Mouse (Mus musculus): ENCODE results near the gene Pbx2. TPM values are rescaled to one million over a fixed set of nuclear protein-coding genes. Genes with fewer than 3 reads are reported as not detected.
A peak's percentile ranks its signal among the peaks of the same experiment; 100 is the strongest.
"Not testable (repeated sequence)": the region's sequence is repeated elsewhere in the genome, so short reads cannot be mapped to it uniquely, and the experiment has no call there.

Gene Pbx2
- polyA plus RNA-seq (2015; fragmentation: Nextera tagmentation; extraction: Ambion mirVana): 7.0 and 7.3 TPM in 2 replicates

GRCm38 (mm10) chr17:34591029-34591993 is at the start of gene Pbx2:
TSS of gene Pbx2 (plus strand) at chr17:34591266.
- Histone ChIP-seq H3K9ac (peak within 1 kb of the TSS; percentile 100), H3K27me3 (replicated peaks) (no peaks in the 10 kb centered on the region), H3K9me3 (no peaks in the 10 kb centered on the region), H3K4me3 (peak within 1 kb of the TSS; percentile 92), H3K27ac (replicated peaks) (peak within 1 kb of the TSS; percentile 98), H3K4me1 (peaks cover 77% of the 10 kb centered on the region), H3K4me2 (peak within 1 kb of the TSS; percentile 91), H3K36me3 (peaks cover 25% of the 10 kb centered on the region)
- ATAC-seq (ENCODE audit: extremely low read depth, insufficient number of reproducible peaks, low FRiP score, low TSS enrichment): no peak
- 7% methylated on average over 21 of the region's 21 CpGs for WGBS

- not testable (repeated sequence) for H3K9me3 ChIP-seq; H3K36me3 ChIP-seq; H3K9ac ChIP-seq; H3K4me2 ChIP-seq; H3K4me1 ChIP-seq; H3K27ac ChIP-seq (replicated peaks); H3K4me3 ChIP-seq; H3K27me3 ChIP-seq (replicated peaks); ATAC-seq (ENCODE audit: extremely low read depth, insufficient number of reproducible peaks, low FRiP score, low TSS enrichment)
- WGBS: 91% methylated on average over 13 of the region's 13 CpGs
These were observed 47.5 kb upstream of the Pbx2 start for GRCm38 (mm10) chr17:34543567-34543966.

- H3K27ac ChIP-seq (replicated peaks): no peak overlapping the region
- WGBS: 96% methylated on average over 1 of the region's 1 CpGs
- no peaks in the 10 kb centered on the region for H3K9me3 ChIP-seq
- no peak overlapping the region for H3K4me2 ChIP-seq
- no peak overlapping the region for H3K9ac ChIP-seq
- no peak overlapping the region for H3K4me3 ChIP-seq
- no peak for ATAC-seq (ENCODE audit: extremely low read depth, insufficient number of reproducible peaks, low FRiP score, low TSS enrichment)
- H3K4me1 ChIP-seq: no peaks in the 10 kb centered on the region
- no peaks in the 10 kb centered on the region for H3K27me3 ChIP-seq (replicated peaks)
- no peaks in the 10 kb centered on the region for H3K36me3 ChIP-seq
These were observed 44.3 kb upstream of the Pbx2 start for GRCm38 (mm10) chr17:34546797-34547196.

- Histone ChIP-seq H3K27me3 (replicated peaks) (no peaks in the 10 kb centered on the region), H3K4me1 (no peaks in the 10 kb centered on the region), H3K27ac (replicated peaks) (no peak overlapping the region), H3K4me3 (no peak overlapping the region), H3K9me3 (no peaks in the 10 kb centered on the region), H3K36me3 (no peaks in the 10 kb centered on the region), H3K4me2 (no peak overlapping the region), H3K9ac (no peak overlapping the region)
- 77% methylated on average over 4 of the region's 4 CpGs for WGBS
- no peak for ATAC-seq (ENCODE audit: extremely low read depth, insufficient number of reproducible peaks, low FRiP score, low TSS enrichment)
These were observed 43.5 kb upstream of the Pbx2 start for GRCm38 (mm10) chr17:34547601-34548000.

GRCm38 (mm10) chr17:34549156-34549555 is 41.9 kb upstream of the Pbx2 start:
- 87% methylated on average over 3 of the region's 3 CpGs for WGBS
- H3K9ac ChIP-seq: no peak overlapping the region

GRCm38 (mm10) chr17:34549843-34550242 is 41.2 kb upstream of the Pbx2 start:
- no peak for ATAC-seq (ENCODE audit: extremely low read depth, insufficient number of reproducible peaks, low FRiP score, low TSS enrichment)

More at GRCm38 (mm10) chr17:34549156-34549555, 41.9 kb upstream of the Pbx2 start:
- Histone ChIP-seq H3K4me3 (no peak overlapping the region), H3K4me2 (no peak overlapping the region), H3K9me3 (no peaks in the 10 kb centered on the region), H3K27me3 (replicated peaks) (no peaks in the 10 kb centered on the region), H3K36me3 (no peaks in the 10 kb centered on the region), H3K4me1 (no peaks in the 10 kb centered on the region), H3K27ac (replicated peaks) (no peak overlapping the region)
- ATAC-seq (ENCODE audit: extremely low read depth, insufficient number of reproducible peaks, low FRiP score, low TSS enrichment): no peak

GRCm38 (mm10) chr17:34555483-34555882 is 35.6 kb upstream of the Pbx2 start:
- Histone ChIP-seq H3K4me2 (no peak overlapping the region), H3K9me3 (no peaks in the 10 kb centered on the region), H3K36me3 (no peaks in the 10 kb centered on the region), H3K4me1 (no peaks in the 10 kb centered on the region), H3K27me3 (replicated peaks) (no peaks in the 10 kb centered on the region; the same call in 1 of the 2 replicates), H3K27ac (replicated peaks) (no peak overlapping the region), H3K4me3 (no peak overlapping the region), H3K9ac (no peak overlapping the region)
- WGBS: 20% methylated on average over 5 of the region's 5 CpGs
- no peak for ATAC-seq (ENCODE audit: extremely low read depth, insufficient number of reproducible peaks, low FRiP score, low TSS enrichment)

More at GRCm38 (mm10) chr17:34549843-34550242, 41.2 kb upstream of the Pbx2 start:
- no peaks in the 10 kb centered on the region for H3K27me3 ChIP-seq (replicated peaks)
- no peak overlapping the region for H3K4me2 ChIP-seq
- H3K9me3 ChIP-seq: no peaks in the 10 kb centered on the region
- 63% methylated on average over 2 of the region's 2 CpGs for WGBS
- no peak overlapping the region for H3K9ac ChIP-seq
- no peaks in the 10 kb centered on the region for H3K4me1 ChIP-seq
- no peak overlapping the region for H3K4me3 ChIP-seq
- no peak overlapping the region for H3K27ac ChIP-seq (replicated peaks)
- H3K36me3 ChIP-seq: no peaks in the 10 kb centered on the region

GRCm38 (mm10) chr17:34556406-34556805 is 34.7 kb upstream of the Pbx2 start:
- Histone ChIP-seq H3K4me3 (no peak overlapping the region), H3K36me3 (no peaks in the 10 kb centered on the region), H3K9me3 (no peaks in the 10 kb centered on the region), H3K9ac (no peak overlapping the region), H3K4me1 (no peaks in the 10 kb centered on the region), H3K27me3 (replicated peaks) (no peaks in the 10 kb centered on the region; the same call in 1 of the 2 replicates), H3K27ac (replicated peaks) (no peak overlapping the region), H3K4me2 (no peak overlapping the region)
- no peak for ATAC-seq (ENCODE audit: extremely low read depth, insufficient number of reproducible peaks, low FRiP score, low TSS enrichment)
- WGBS: 63% methylated on average over 8 of the region's 8 CpGs

GRCm38 (mm10) chr17:34557411-34557810 is 33.7 kb upstream of the Pbx2 start:
- ATAC-seq (ENCODE audit: extremely low read depth, insufficient number of reproducible peaks, low FRiP score, low TSS enrichment): no peak
- H3K9ac ChIP-seq: no peak overlapping the region
- H3K36me3 ChIP-seq: no peaks in the 10 kb centered on the region
- no peaks in the 10 kb centered on the region; the same call in 1 of the 2 replicates for H3K27me3 ChIP-seq (replicated peaks)
- H3K27ac ChIP-seq (replicated peaks): no peak overlapping the region
- H3K4me1 ChIP-seq: no peaks in the 10 kb centered on the region
- WGBS: 78% methylated on average over 11 of the region's 11 CpGs
- no peaks in the 10 kb centered on the region for H3K9me3 ChIP-seq
- H3K4me3 ChIP-seq: no peak overlapping the region
- H3K4me2 ChIP-seq: no peak overlapping the region

GRCm38 (mm10) chr17:34559116-34559515 is 31.9 kb upstream of the Pbx2 start:
- Histone ChIP-seq H3K27me3 (replicated peaks) (no peaks in the 10 kb centered on the region; the same call in 1 of the 2 replicates), H3K4me2 (no peak overlapping the region), H3K9ac (no peak overlapping the region), H3K9me3 (no peaks in the 10 kb centered on the region), H3K36me3 (no peaks in the 10 kb centered on the region), H3K4me3 (no peak overlapping the region), H3K27ac (replicated peaks) (no peak overlapping the region), H3K4me1 (peaks cover 4% of the 10 kb centered on the region)
- no peak for ATAC-seq (ENCODE audit: extremely low read depth, insufficient number of reproducible peaks, low FRiP score, low TSS enrichment)
- WGBS: 78% methylated on average over 7 of the region's 7 CpGs

GRCm38 (mm10) chr17:34559895-34560294 is 31.2 kb upstream of the Pbx2 start:
- Histone ChIP-seq H3K27me3 (replicated peaks) (no peaks in the 10 kb centered on the region; the same call in 1 of the 2 replicates), H3K4me2 (no peak overlapping the region), H3K4me3 (no peak overlapping the region), H3K9me3 (no peaks in the 10 kb centered on the region), H3K4me1 (peaks cover 12% of the 10 kb centered on the region), H3K9ac (no peak overlapping the region), H3K36me3 (no peaks in the 10 kb centered on the region), H3K27ac (replicated peaks) (no peak overlapping the region)
- 18% methylated on average over 15 of the region's 15 CpGs for WGBS
- no peak for ATAC-seq (ENCODE audit: extremely low read depth, insufficient number of reproducible peaks, low FRiP score, low TSS enrichment)

All from heart, embryonic 13.5 days (tissue).